Comparison of ENCODE assay signal across 17 mouse cellular contexts in genomic region chr2:33170777-33171565, GRCm38 (mm10). TPM values are rescaled to one million over a fixed set of nuclear protein-coding genes. Genes with fewer than 3 reads are reported as not detected.
DNase-seq lines count a peak whose midpoint lies in the region; ATAC-seq lines count a peak whose summit lies in the region.
"Had no signal": no experiment of that assay in that cellular context is flagged by ENCODE, and none has a peak within 500 bp of the region (broad histone marks: within the 10 kb centered on the region; RNA-seq: fewer than 3 reads in every experiment).

No protein-coding gene starts in this region.

- DNase-seq in intestine, embryonic 14.5 days (ENCODE audit: low spot score): no peak
- DNase-seq in embryonic facial prominence, embryonic 11.5 days (ENCODE audit: low spot score): no peak
- no peak for DNase-seq in hindbrain, embryonic 11.5 days (ENCODE audit: low spot score)
- DNase-seq in kidney, adult 9 months: no peak
- no peak for DNase-seq in urinary bladder, postnatal 25 days (ENCODE audit: low spot score)
- no peak for DNase-seq in spleen, adult 12 weeks (ENCODE audit: low spot score)
- DNase-seq: cerebellum, postnatal 10 days; kidney, postnatal 4 days; lung, adult 18-20 months; spleen, adult 18-20 months; thymus, postnatal 14 days had no signal

- H3K36me3 ChIP-seq in intestine, embryonic 14.5 days (ENCODE audit: control insufficient read depth, insufficient read depth, low read length): no peaks in the 10 kb centered on the region
- no peaks in the 10 kb centered on the region for H3K36me3 ChIP-seq in intestine, embryonic 16.5 days (ENCODE audit: control insufficient read depth, insufficient read depth, low read length)
- H3K36me3 ChIP-seq in embryonic facial prominence, embryonic 11.5 days (replicated peaks; ENCODE audit: control insufficient read depth, insufficient read depth, low read depth, low read length): no peaks in the 10 kb centered on the region
- H3K36me3 ChIP-seq in hindbrain, embryonic 11.5 days (ENCODE audit: control insufficient read depth, insufficient read depth, low read length): no peaks in the 10 kb centered on the region
- H3K36me3 ChIP-seq in neural tube, embryonic 13.5 days: peaks cover 69% of the 10 kb centered on the region
- H3K36me3 ChIP-seq: heart, embryonic 13.5 days; intestine, embryonic 15.5 days had no signal

- 0 out of 2 replicates have a peak, but pooled peaks have one; percentile 28 for ATAC-seq in intestine, embryonic 14.5 days (replicated peaks; ENCODE audit: low FRiP score, low TSS enrichment, low read depth)
- ATAC-seq in intestine, embryonic 16.5 days: no peak
- ATAC-seq in embryonic facial prominence, embryonic 11.5 days (replicated peaks; ENCODE audit: insufficient number of reproducible peaks, low FRiP score, low TSS enrichment, low read depth): no peak
- ATAC-seq in hindbrain, embryonic 11.5 days (ENCODE audit: low FRiP score): no peak
- ATAC-seq in neural tube, embryonic 13.5 days (ENCODE audit: low read depth): no peak
- ATAC-seq: activated CD4-positive, CD25-positive, alpha-beta regulatory T cell, adult 4 months; intestine, embryonic 15.5 days had no signal

- H3K4me1 ChIP-seq in intestine, embryonic 14.5 days (replicated peaks; ENCODE audit: control insufficient read depth, insufficient read depth, low read length): peaks cover 2% of the 10 kb centered on the region
- H3K4me1 ChIP-seq in intestine, embryonic 16.5 days (ENCODE audit: control insufficient read depth, insufficient read depth, low read length): peaks cover 5% of the 10 kb centered on the region
- H3K4me1 ChIP-seq in embryonic facial prominence, embryonic 11.5 days (ENCODE audit: control insufficient read depth, insufficient read depth, low read length): no peaks in the 10 kb centered on the region
- H3K4me1 ChIP-seq in hindbrain, embryonic 11.5 days (replicated peaks; ENCODE audit: control insufficient read depth, insufficient read depth, low read length): peaks cover 3% of the 10 kb centered on the region
- peaks cover 16% of the 10 kb centered on the region for H3K4me1 ChIP-seq in neural tube, embryonic 13.5 days (replicated peaks)

- 54% methylated on average over 10 of the region's 10 CpGs for WGBS in intestine, embryonic 14.5 days
- 60% methylated on average over 10 of the region's 10 CpGs for WGBS in intestine, embryonic 16.5 days
- WGBS in embryonic facial prominence, embryonic 11.5 days: 55% methylated on average over 10 of the region's 10 CpGs
- 54% methylated on average over 10 of the region's 10 CpGs for WGBS in hindbrain, embryonic 11.5 days
- 47% methylated on average over 10 of the region's 10 CpGs for WGBS in neural tube, embryonic 13.5 days

- H3K4me3 ChIP-seq in intestine, embryonic 14.5 days (ENCODE audit: low read depth, low read length): no peak overlapping the region
- H3K4me3 ChIP-seq in intestine, embryonic 16.5 days (ENCODE audit: low read length): no peak overlapping the region
- H3K4me3 ChIP-seq in embryonic facial prominence, embryonic 11.5 days (ENCODE audit: low read depth, low read length): no peak overlapping the region
- no peak overlapping the region for H3K4me3 ChIP-seq in hindbrain, embryonic 11.5 days (ENCODE audit: low read depth, low read length)
- no peak overlapping the region for H3K4me3 ChIP-seq in neural tube, embryonic 13.5 days
- H3K4me3 ChIP-seq: heart, embryonic 13.5 days; intestine, embryonic 15.5 days had no signal

- H3K9ac ChIP-seq in intestine, embryonic 14.5 days (ENCODE audit: low read length): no peak overlapping the region
- H3K9ac ChIP-seq in intestine, embryonic 16.5 days (ENCODE audit: low read depth, low read length): no peak overlapping the region
- no peak overlapping the region for H3K9ac ChIP-seq in embryonic facial prominence, embryonic 11.5 days (replicated peaks; ENCODE audit: low read length)
- H3K9ac ChIP-seq in hindbrain, embryonic 11.5 days (ENCODE audit: low read depth, low read length): no peak overlapping the region
- no peak overlapping the region for H3K9ac ChIP-seq in neural tube, embryonic 13.5 days
- H3K9ac ChIP-seq: heart, embryonic 13.5 days; intestine, embryonic 15.5 days had no signal

- H3K9me3 ChIP-seq in intestine, embryonic 14.5 days (ENCODE audit: control insufficient read depth, low read length): no peaks in the 10 kb centered on the region
- no peaks in the 10 kb centered on the region for H3K9me3 ChIP-seq in intestine, embryonic 16.5 days (ENCODE audit: control insufficient read depth, low read length)
- H3K9me3 ChIP-seq in embryonic facial prominence, embryonic 11.5 days (replicated peaks; ENCODE audit: control insufficient read depth, low read length): no peaks in the 10 kb centered on the region
- H3K9me3 ChIP-seq in hindbrain, embryonic 11.5 days (ENCODE audit: control insufficient read depth, low read length): no peaks in the 10 kb centered on the region
- H3K9me3 ChIP-seq in neural tube, embryonic 13.5 days: no peaks in the 10 kb centered on the region
- H3K9me3 ChIP-seq: G1E; heart, embryonic 13.5 days; intestine, embryonic 15.5 days had no signal

- no peaks in the 10 kb centered on the region for H3K27me3 ChIP-seq in intestine, embryonic 14.5 days (replicated peaks; ENCODE audit: control insufficient read depth, insufficient read depth, low read length)
- no peaks in the 10 kb centered on the region for H3K27me3 ChIP-seq in intestine, embryonic 16.5 days (replicated peaks; ENCODE audit: control insufficient read depth, insufficient read depth, low read length)
- H3K27me3 ChIP-seq in embryonic facial prominence, embryonic 11.5 days (ENCODE audit: control insufficient read depth, insufficient read depth, low read length): no peaks in the 10 kb centered on the region
- no peaks in the 10 kb centered on the region for H3K27me3 ChIP-seq in hindbrain, embryonic 11.5 days (ENCODE audit: control insufficient read depth, insufficient read depth, low read length)
- no peaks in the 10 kb centered on the region for H3K27me3 ChIP-seq in neural tube, embryonic 13.5 days
- H3K27me3 ChIP-seq: heart, embryonic 13.5 days; intestine, embryonic 15.5 days had no signal

- H3K4me2 ChIP-seq in intestine, embryonic 14.5 days (ENCODE audit: low read length): no peak overlapping the region
- no peak overlapping the region for H3K4me2 ChIP-seq in intestine, embryonic 16.5 days (ENCODE audit: low read depth, low read length)
- no peak overlapping the region for H3K4me2 ChIP-seq in embryonic facial prominence, embryonic 11.5 days (ENCODE audit: low read depth, low read length)
- no peak overlapping the region for H3K4me2 ChIP-seq in hindbrain, embryonic 11.5 days (replicated peaks; ENCODE audit: low read depth, low read length)
- no peak overlapping the region for H3K4me2 ChIP-seq in neural tube, embryonic 13.5 days
- H3K4me2 ChIP-seq: heart, embryonic 13.5 days; intestine, embryonic 15.5 days had no signal

- no peak overlapping the region for H3K27ac ChIP-seq in intestine, embryonic 14.5 days (ENCODE audit: low read depth)
- H3K27ac ChIP-seq in intestine, embryonic 16.5 days (ENCODE audit: low read length): no peak overlapping the region
- peak overlapping the region; percentile 28; the same call in 1 of the 2 replicates for H3K27ac ChIP-seq in embryonic facial prominence, embryonic 11.5 days (replicated peaks; ENCODE audit: low read depth, low read length)
- H3K27ac ChIP-seq in hindbrain, embryonic 11.5 days (ENCODE audit: low read depth, low read length): peak overlapping the region; percentile 49; the same call in 1 of the 2 replicates
- H3K27ac ChIP-seq in neural tube, embryonic 13.5 days (replicated peaks): peak overlapping the region; percentile 46
- H3K27ac ChIP-seq: heart, embryonic 13.5 days; intestine, embryonic 15.5 days had no signal

RNA-seq across cellular contexts. Expression of gene Garnl3, which starts 39.5 kb away (rescaled TPM):
- 17.2 and 18.6 TPM in 2 replicates for polyA plus RNA-seq in intestine, embryonic 14.5 days (2014; fragmentation: Nextera tagmentation; extraction: Ambion mirVana)
- polyA plus RNA-seq in intestine, embryonic 16.5 days (2015; fragmentation: Nextera tagmentation; extraction: Ambion mirVana): 8.7 and 10.2 TPM in 2 replicates
- 9.0 and 10.8 TPM in 2 replicates for polyA plus RNA-seq in embryonic facial prominence, embryonic 11.5 days (2014; fragmentation: Nextera tagmentation; extraction: Ambion mirVana)
- polyA plus RNA-seq in hindbrain, embryonic 11.5 days (2014; fragmentation: Nextera tagmentation; extraction: Ambion mirVana): 14.3 and 18.5 TPM in 2 replicates
- polyA plus RNA-seq in neural tube, embryonic 13.5 days (2015; fragmentation: Nextera tagmentation; extraction: Ambion mirVana): 27.6 and 33.4 TPM in 2 replicates
- polyA plus RNA-seq: G1E had no signal

RNA-seq across cellular contexts. Expression of gene Angptl2, which starts 44.9 kb away (rescaled TPM):
- polyA plus RNA-seq in intestine, embryonic 14.5 days (2014; fragmentation: Nextera tagmentation; extraction: Ambion mirVana): 38.7 and 41.0 TPM in 2 replicates
- 41.6 and 42.9 TPM in 2 replicates for polyA plus RNA-seq in intestine, embryonic 16.5 days (2015; fragmentation: Nextera tagmentation; extraction: Ambion mirVana)
- polyA plus RNA-seq in embryonic facial prominence, embryonic 11.5 days (2014; fragmentation: Nextera tagmentation; extraction: Ambion mirVana): 28.6 and 30.4 TPM in 2 replicates
- 19.9 and 21.3 TPM in 2 replicates for polyA plus RNA-seq in hindbrain, embryonic 11.5 days (2014; fragmentation: Nextera tagmentation; extraction: Ambion mirVana)
- polyA plus RNA-seq in neural tube, embryonic 13.5 days (2015; fragmentation: Nextera tagmentation; extraction: Ambion mirVana): 18.2 and 18.9 TPM in 2 replicates
- polyA plus RNA-seq: G1E had no signal

Comparison
In these comparisons a context has a peak if more than half of its experiments do, and no peak if none do; other contexts are left out.
1. H3K27ac ChIP-seq: peak in embryonic facial prominence, embryonic 11.5 days (single experiment), hindbrain, embryonic 11.5 days (single experiment) and neural tube, embryonic 13.5 days (single experiment); none in intestine, embryonic 14.5 days (single experiment) and intestine, embryonic 16.5 days (single experiment).